Mouse (Mus musculus) liver, postnatal 0 days (tissue): ENCODE measurements around the gene Pgbd5.

Experiments used
- CTCF ChIP-seq: sonication (generic); IDR thresholded peaks from 2 replicates; pipeline ENCODE4 v1.5.1; 2016; ENCODE audit warnings: antibody characterized with exemption, low read depth
- EP300 ChIP-seq: IDR thresholded peaks from 2 replicates; pipeline ENCODE4 v1.6.1; 2016; ENCODE audit warnings: antibody characterized with exemption, low read depth, mild to moderate bottlenecking

- TF ChIP-seq CTCF (no peak), EP300 (no peak)
These were observed 23.7 kb downstream of the Pgbd5 start for GRCm38 (mm10) chr8:124415789-124416188.
